Mouse (Mus musculus) R1 (cell line): Measurements from ENCODE around the gene Usp36.

ENCODE experiments used
- DNase-seq: peaks from one replicate; pipeline ENCODE4 v3.0.0-alpha.2; 2018; ENCODE audit warnings: low read depth, low spot score

Gene Usp36

GRCm38 (mm10) chr11:118298810-118299209 is 8.8 kb upstream of the Usp36 start:
- peak; percentile 71 for DNase-seq

- DNase-seq: peak; percentile 35
Observed at GRCm38 (mm10) chr11:118297967-118298366, 7.9 kb upstream of the Usp36 start.

GRCm38 (mm10) chr11:118295026-118295425 is 5.0 kb upstream of the Usp36 start:
- peak; percentile 54 for DNase-seq

- DNase-seq: no peak
Observed at GRCm38 (mm10) chr11:118292671-118293070, 2.6 kb upstream of the Usp36 start.

- DNase-seq: peak; percentile 64
Observed at GRCm38 (mm10) chr11:118289562-118289961, 482 bp downstream of the Usp36 start.

GRCm38 (mm10) chr11:118289037-118289511 is 970 bp downstream of the Usp36 start:
- peak; percentile 79 for DNase-seq

- no peak for DNase-seq
Observed at GRCm38 (mm10) chr11:118287573-118287972, 2.5 kb downstream of the Usp36 start.

- DNase-seq: no peak
Observed at GRCm38 (mm10) chr11:118286434-118286833, 3.6 kb downstream of the Usp36 start.

GRCm38 (mm10) chr11:118285791-118286190 is 4.3 kb downstream of the Usp36 start:
- peak; percentile 53 for DNase-seq

- no peak for DNase-seq
Observed at GRCm38 (mm10) chr11:118280218-118280617, 9.8 kb downstream of the Usp36 start.

GRCm38 (mm10) chr11:118276328-118276727 is 13.7 kb downstream of the Usp36 start:
- no peak for DNase-seq

- no peak for DNase-seq
Observed at GRCm38 (mm10) chr11:118275092-118275491, 15.0 kb downstream of the Usp36 start.

GRCm38 (mm10) chr11:118269827-118270226 is 20.2 kb downstream of the Usp36 start:
- peak; percentile 73 for DNase-seq

GRCm38 (mm10) chr11:118266666-118267046 is 23.4 kb downstream of the Usp36 start:
- DNase-seq: no peak

- DNase-seq: no peak
Observed at GRCm38 (mm10) chr11:118266044-118266665, 23.9 kb downstream of the Usp36 start.

GRCm38 (mm10) chr11:118265621-118266020 is 24.4 kb downstream of the Usp36 start:
- DNase-seq: peak; percentile 41

GRCm38 (mm10) chr11:118263146-118263545 is 26.9 kb downstream of the Usp36 start:
- no peak for DNase-seq

- no peak for DNase-seq
Observed at GRCm38 (mm10) chr11:118260081-118260480, 30.0 kb downstream of the Usp36 start.

GRCm38 (mm10) chr11:118259580-118259979 is 30.5 kb downstream of the Usp36 start:
- DNase-seq: no peak

GRCm38 (mm10) chr11:118256371-118256770 is 33.7 kb downstream of the Usp36 start:
- peak; percentile 49 for DNase-seq

GRCm38 (mm10) chr11:118254159-118254951 is 35.7 kb downstream of the Usp36 start:
- peak; percentile 44 for DNase-seq

- no peak for DNase-seq
Observed at GRCm38 (mm10) chr11:118253447-118254158, 36.4 kb downstream of the Usp36 start.
